Mouse (Mus musculus): ENCODE measurements around the gene Gm29644.
"Not testable (repeated sequence)": the region's sequence is repeated elsewhere in the genome, so short reads cannot be mapped to it uniquely, and the experiment has no call there.

The Gm29644 gene

DNA sequence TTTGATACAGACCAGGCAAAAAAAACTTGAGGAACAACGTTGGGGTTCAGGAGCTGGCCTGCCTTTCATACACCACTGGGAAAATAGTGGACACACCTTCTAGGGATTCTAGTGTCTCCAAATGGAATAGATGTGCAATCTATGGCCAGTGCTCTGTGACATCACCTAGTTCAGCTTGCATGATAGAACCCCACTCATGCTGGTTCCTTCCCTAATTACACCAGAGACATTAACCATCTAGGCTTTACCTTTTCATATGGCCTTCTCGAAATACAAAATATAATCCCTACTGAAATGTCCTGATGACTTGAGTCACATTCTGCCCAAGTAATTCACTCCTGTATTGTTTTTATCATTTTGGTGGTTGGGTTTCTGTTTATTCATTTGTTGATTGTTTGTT is at the start of gene Gm29644, which contains the start of gene Gm29423:
Gene Gm29644 (minus strand): TSS at position 157 of the 400 bp plus-strand sequence.
Gene Gm29423 (minus strand): TSS at position 101 of the 400 bp plus-strand sequence.
- DNase-seq (ENCODE audit: low spot score in 2 of 2), result not testable (repeated sequence)

DNA sequence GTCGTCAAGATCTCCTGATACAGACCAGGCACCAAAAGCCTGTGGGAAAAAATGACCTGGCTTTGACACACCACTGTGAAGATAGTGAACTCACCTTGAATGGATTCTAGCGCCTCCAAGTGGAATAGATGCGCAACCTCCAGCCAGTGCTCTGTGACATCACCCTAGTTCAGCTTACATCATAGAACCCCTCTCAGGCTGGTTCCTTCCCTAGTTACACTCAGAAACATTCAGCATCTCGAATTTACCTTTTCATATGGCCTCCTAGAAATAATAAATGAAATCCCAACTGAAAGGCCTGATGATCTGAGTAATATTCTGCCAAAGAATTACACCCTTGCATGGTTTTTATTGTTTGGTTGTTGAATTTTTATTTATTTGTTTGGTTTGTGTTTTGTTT is 29.6 kb downstream of the Gm29644 start, which contains the start of gene Gm21118:
Gene Gm21118 (minus strand): TSS at position 101 of the 400 bp plus-strand sequence.
- DNase-seq (ENCODE audit: low spot score in 2 of 2), result not testable (repeated sequence)
